Mouse (Mus musculus) liver, embryonic 14.5 days (tissue): ENCODE results near the gene Sorcs3.

Experiments
- CTCF ChIP-seq: IDR thresholded peaks from 2 replicates; pipeline ENCODE4 v1.5.1; 2016; ENCODE audit warnings: antibody characterized with exemption, low read depth, control low read depth
- EP300 ChIP-seq: IDR thresholded peaks from 2 replicates; pipeline ENCODE4 v1.6.1; 2016; ENCODE audit warnings: antibody characterized with exemption, low read depth

DNA sequence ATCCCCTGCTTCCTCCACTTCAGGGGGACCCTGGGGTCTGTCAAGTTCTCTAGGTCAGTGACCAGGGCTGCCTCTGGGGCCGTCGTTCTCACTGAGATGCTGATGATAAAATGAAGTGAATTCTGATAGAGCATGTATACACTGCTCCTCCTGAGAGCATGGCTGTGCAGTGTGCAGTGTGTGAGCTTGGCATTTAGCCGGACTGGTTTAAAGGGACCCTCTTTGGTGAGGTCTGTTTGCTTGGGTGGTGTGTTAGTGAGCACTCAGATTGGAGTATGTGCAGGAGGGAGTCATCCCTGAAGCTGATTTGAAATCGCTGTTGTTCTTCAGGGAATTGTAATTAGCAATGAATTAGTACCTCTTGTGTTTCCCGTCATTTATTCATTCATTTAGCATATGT lies 141.3 kb downstream of the Sorcs3 start:
- TF ChIP-seq CTCF, result no peak
- TF ChIP-seq EP300, result no peak
